Mouse (Mus musculus) olfactory bulb, adult 2 months (tissue): ENCODE data around the gene Zfp653.

Source experiments
- CTCF ChIP-seq: fragments of 200-500 bp; IDR thresholded peaks from 2 replicates; pipeline ENCODE4 v1.5.1; 2012; ENCODE audit warnings: low read depth, mild to moderate bottlenecking, low read length, moderate library complexity; ENCODE audit not compliant: insufficient read depth
- POLR2A ChIP-seq: fragments of 200-500 bp; IDR thresholded peaks from 2 replicates; pipeline ENCODE4 v1.6.1; 2012; ENCODE audit warnings: mild to moderate bottlenecking, low read depth, low read length, moderate library complexity; ENCODE audit not compliant: insufficient read depth

- TF ChIP-seq CTCF (no peak), POLR2A (no peak)
Measured at GRCm38 (mm10) chr9:22037826-22038225, 33.4 kb downstream of the Zfp653 start.
